Mouse (Mus musculus) liver, adult 2 months (tissue): ENCODE data around the gene Hid1.

Experiments
- CTCF ChIP-seq: fragments of 200-500 bp; IDR thresholded peaks from 2 replicates; pipeline ENCODE4 v1.5.1; 2011; ENCODE audit warnings: low read depth, low read length, control low read depth
- POLR2A ChIP-seq: fragments of 200-500 bp; IDR thresholded peaks from 2 replicates; pipeline ENCODE4 v1.6.1; 2011; ENCODE audit warnings: low read length, control low read depth; ENCODE audit not compliant: insufficient read depth; ENCODE audit errors: extremely low read depth

DNA sequence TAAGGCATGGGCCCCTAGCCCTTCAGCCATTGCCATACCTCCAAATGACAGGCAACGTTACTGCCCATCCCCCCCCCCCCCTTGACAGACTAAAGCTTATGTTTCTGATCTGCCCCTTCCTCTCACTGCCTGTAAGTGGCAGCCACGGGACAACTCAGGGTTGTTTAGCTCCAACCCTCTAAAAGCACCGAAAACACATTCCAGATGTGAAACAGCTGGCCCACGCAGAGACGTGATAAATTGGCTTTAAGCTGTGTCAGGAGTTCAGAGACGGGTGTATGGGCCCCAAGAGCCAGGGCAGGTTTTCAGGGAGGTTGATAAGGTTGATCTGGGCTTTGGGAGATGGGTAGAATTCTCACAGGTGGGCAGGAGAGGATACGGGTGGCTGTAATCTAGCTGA is 22.0 kb downstream of the Hid1 start:
- no peak for TF ChIP-seq POLR2A
- TF ChIP-seq CTCF: no peak
